Mouse (Mus musculus) midbrain, embryonic 14.5 days (tissue): ENCODE data around the gene Sp2. TPM values are rescaled to one million over a fixed set of nuclear protein-coding genes. Genes with fewer than 3 reads are reported as not detected.

Experiments used
- ATAC-seq: fragments of 200-750 bp; cut with Nextera tagmentation; 2 replicates; pipeline ENCODE4 v1.8.0; 2017; ENCODE audit warnings: moderate number of reproducible peaks, moderate library complexity; ENCODE audit not compliant: low FRiP score, low TSS enrichment
- DNase-seq: peaks from one replicate; pipeline ENCODE4 v3.0.0-alpha.2; 2015
- H3K27ac ChIP-seq: fragments of 300-500 bp; sonication (generic); replicated peaks from 2 replicates; pipeline ENCODE4 v1.5.1; 2014; ENCODE audit warnings: mild to moderate bottlenecking, low read depth, low read length, moderate library complexity
- H3K27me3 ChIP-seq: fragments of 300-500 bp; sonication (generic); 2 replicates; pipeline ENCODE4 v1.6.1; 2014; ENCODE audit warnings: low read length, control low read depth, mixed read lengths; ENCODE audit not compliant: control insufficient read depth, insufficient read depth
- H3K36me3 ChIP-seq: fragments of 300-500 bp; sonication (generic); 2 replicates; pipeline ENCODE4 v1.6.1; 2014; ENCODE audit warnings: low read length, control low read depth; ENCODE audit not compliant: control insufficient read depth, insufficient read depth
- H3K4me1 ChIP-seq: fragments of 300-500 bp; sonication (generic); 2 replicates; pipeline ENCODE4 v1.6.1; 2014; ENCODE audit warnings: mild to moderate bottlenecking, antibody characterized with exemption, low read length, control low read depth; ENCODE audit not compliant: control insufficient read depth, insufficient read depth
- H3K4me2 ChIP-seq: fragments of 300-500 bp; sonication (generic); 2 replicates; pipeline ENCODE4 v1.6.1; 2014; ENCODE audit warnings: mild to moderate bottlenecking, low read length, moderate library complexity
- H3K4me3 ChIP-seq: fragments of 300-500 bp; sonication (generic); replicated peaks from 2 replicates; pipeline ENCODE4 v1.5.1; 2014; ENCODE audit warnings: low read depth, low read length
- H3K9ac ChIP-seq: fragments of 300-500 bp; sonication (generic); replicated peaks from 2 replicates; pipeline ENCODE4 v1.6.1; 2014; ENCODE audit warnings: mild to moderate bottlenecking, low read length, moderate library complexity
- H3K9me3 ChIP-seq: fragments of 300-500 bp; sonication (generic); 2 replicates; pipeline ENCODE4 v1.6.1; 2016; ENCODE audit warnings: low read length, control low read depth, mixed read lengths; ENCODE audit not compliant: control insufficient read depth
- WGBS: fragments of 180-500 bp; shearing (Covaris S2); extraction: QIAGEN DNeasy Blood & Tissue Kit; methylation state at CpG from one replicate; pipeline ENCODE4 v1.1.7; 2014; 5-methylcytosine and 5-hydroxymethylcytosine counted together
- polyA plus RNA-seq: library from polyadenylated mRNA; unstranded; fragments of >200 nt; fragmentation: Nextera tagmentation; extraction: Ambion mirVana; gene quantifications from 2 replicates; pipeline ENCODE4 v1.2.1, GENCODE M21; 2014

Sp2 gene
- polyA plus RNA-seq, 1 experiment from 2014 or later = 17.2 TPM

DNA sequence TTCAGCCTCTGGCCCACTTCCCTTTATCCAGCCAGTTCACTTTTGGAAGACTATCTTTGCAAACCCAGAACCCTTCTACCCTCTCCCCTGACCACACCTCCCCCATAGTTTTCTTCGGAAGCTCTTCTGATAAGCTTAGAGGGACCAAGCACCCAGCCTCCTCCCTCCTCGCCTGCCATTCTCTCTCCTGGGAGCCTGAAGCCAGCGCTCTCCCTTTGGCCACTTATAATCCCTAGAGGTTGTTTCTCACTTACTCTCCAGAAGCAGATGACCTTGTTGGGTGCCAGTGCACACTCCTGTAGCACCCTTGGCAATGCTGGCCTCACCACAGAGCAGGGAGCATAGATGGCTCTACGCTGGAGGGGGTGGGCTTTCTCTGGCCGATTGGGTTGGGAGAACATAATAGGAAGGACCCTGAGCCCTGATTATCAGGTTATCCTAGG lies 13.5 kb downstream of the Sp2 start:
- no peaks in the 10 kb centered on the region for H3K9me3 ChIP-seq
- DNase-seq (no peak), ATAC-seq (no peak)
- no peak overlapping the region for H3K9ac ChIP-seq
- peaks cover 8% of the 10 kb centered on the region; the same call in 1 of the 2 replicates for H3K4me1 ChIP-seq
- no peaks in the 10 kb centered on the region for H3K36me3 ChIP-seq
- WGBS = 68% methylated on average over 5 of the region's 5 CpGs
- H3K4me3 ChIP-seq = no peak overlapping the region
- H3K27me3 ChIP-seq = no peaks in the 10 kb centered on the region
- no peak overlapping the region for H3K4me2 ChIP-seq
- no peak overlapping the region for H3K27ac ChIP-seq

DNA sequence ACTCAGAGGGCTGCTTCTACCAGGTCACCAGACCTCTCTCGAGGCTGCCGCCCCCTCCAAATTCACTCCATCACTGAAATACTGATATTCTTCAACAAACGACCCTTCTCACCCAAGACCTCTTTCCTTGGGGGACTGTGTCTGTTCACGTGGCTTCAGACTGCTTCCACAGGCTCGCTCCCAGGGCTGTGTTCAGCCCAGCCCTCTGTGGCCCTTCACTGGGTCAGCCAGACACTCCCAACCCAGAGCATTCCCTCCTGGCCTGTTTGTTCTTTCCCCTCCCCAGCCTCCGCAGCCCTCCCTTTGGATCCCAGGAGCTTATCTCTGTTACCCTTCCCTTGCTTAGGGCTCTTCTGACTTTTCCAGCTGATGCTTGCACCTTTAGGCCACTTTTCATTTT lies 14.3 kb downstream of the Sp2 start:
- peaks cover 5% of the 10 kb centered on the region; the same call in 1 of the 2 replicates for H3K4me1 ChIP-seq
- H3K27me3 ChIP-seq = no peaks in the 10 kb centered on the region
- no peak overlapping the region for H3K27ac ChIP-seq
- WGBS = 72% methylated on average over 6 of the region's 6 CpGs
- DNase-seq = no peak
- H3K4me2 ChIP-seq = no peak overlapping the region
- H3K9ac ChIP-seq = no peak overlapping the region
- no peaks in the 10 kb centered on the region for H3K9me3 ChIP-seq
- H3K4me3 ChIP-seq = no peak overlapping the region
- no peak for ATAC-seq
- H3K36me3 ChIP-seq = no peaks in the 10 kb centered on the region

DNA sequence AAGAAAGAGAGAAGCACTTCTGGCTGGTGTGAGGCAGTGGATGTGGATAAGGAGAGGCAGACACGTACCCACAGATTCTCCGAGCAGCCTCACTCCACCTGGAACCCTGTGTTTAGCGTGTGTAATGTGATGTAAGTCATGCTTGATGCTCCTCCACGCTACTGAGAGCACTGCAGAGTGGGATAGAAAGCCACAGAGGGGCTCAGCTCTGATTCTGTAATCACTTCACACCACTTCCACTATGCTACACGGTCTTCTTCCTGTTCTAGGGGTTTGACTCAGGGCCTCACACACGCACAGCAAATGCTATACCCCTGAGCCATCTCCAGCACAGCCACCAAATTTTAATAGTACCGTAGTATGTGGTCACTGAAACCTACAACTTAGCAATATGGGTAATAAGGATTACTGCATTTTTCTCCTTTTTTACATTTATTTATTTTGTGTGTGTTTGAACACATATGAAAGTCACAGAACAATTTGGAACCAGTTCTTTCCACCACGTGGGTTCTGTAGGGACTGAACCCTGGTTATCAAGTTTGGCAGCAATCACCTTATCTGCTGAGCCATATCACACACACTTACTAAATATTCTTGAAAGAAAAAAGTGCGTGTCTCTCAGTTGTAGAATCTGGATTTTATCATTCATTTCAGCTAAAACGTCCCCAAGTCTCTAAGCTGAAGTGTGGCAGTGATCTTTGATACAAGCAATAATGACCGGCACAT lies 15.1 kb downstream of the Sp2 start:
- peaks cover 4% of the 10 kb centered on the region; the same call in 1 of the 2 replicates for H3K36me3 ChIP-seq
- no peaks in the 10 kb centered on the region for H3K27me3 ChIP-seq
- H3K9ac ChIP-seq = no peak overlapping the region
- H3K9me3 ChIP-seq = no peaks in the 10 kb centered on the region
- H3K4me3 ChIP-seq = no peak overlapping the region
- no peak overlapping the region for H3K27ac ChIP-seq
- H3K4me1 ChIP-seq = peaks cover 5% of the 10 kb centered on the region; the same call in 1 of the 2 replicates
- H3K4me2 ChIP-seq = no peak overlapping the region
- WGBS = 90% methylated on average over 11 of the region's 11 CpGs
- ATAC-seq (no peak), DNase-seq (no peak)

DNA sequence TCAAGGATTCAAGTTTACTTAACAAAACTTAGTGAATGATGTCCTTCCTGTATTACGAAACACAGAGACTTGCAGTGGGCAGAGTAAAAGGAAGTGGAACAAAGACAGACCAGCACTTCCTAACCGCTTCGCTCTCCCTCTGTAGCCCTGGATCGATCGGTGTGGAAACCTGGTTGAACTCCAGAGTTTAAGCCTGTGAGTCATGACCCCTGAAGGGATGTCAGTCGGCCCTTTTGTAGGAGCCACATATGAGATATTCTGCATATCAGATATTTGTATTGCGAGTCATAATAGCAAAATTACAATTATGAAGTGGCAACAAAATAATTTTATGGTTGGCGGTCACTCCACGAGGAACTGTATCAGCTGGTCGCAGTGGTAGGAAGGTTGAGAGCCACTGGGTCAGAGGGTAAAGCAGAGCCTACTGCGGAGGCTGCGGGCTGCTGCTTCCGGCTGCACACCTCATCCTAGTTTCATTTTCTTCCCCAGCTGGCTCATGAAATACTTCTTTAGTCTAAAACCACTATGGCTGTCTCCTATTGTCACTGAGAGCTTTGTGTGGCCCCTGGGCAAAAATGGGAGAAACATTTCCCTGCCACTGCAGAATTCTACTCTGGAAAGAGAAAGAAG lies 15.7 kb downstream of the Sp2 start:
- Histone ChIP-seq H3K36me3 (peaks cover 11% of the 10 kb centered on the region; the same call in 1 of the 2 replicates), H3K27me3 (no peaks in the 10 kb centered on the region), H3K9ac (no peak overlapping the region), H3K4me2 (no peak overlapping the region), H3K27ac (no peak overlapping the region), H3K4me3 (no peak overlapping the region), H3K9me3 (no peaks in the 10 kb centered on the region), H3K4me1 (no peaks in the 10 kb centered on the region)
- WGBS = 95% methylated on average over 13 of the region's 13 CpGs
- DNase-seq (no peak), ATAC-seq (no peak)

DNA sequence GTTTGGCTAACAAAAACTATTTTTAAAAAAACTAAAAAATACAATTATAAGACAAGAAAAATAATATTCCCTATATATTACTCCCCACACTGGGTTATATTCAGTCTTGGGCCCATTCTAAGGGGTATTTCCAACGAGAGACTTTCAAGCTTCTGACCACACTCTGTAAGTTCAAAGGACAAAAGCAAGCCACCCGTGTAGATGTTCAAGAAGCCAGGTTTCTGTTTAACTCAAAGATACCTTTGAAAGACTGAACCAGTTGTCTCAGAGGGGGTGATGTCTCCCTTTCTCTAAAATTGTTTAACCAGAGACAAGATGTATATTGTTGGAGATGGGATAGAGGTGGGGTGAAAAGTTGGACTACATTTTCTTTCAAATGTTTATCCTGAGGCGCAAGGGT lies 16.6 kb downstream of the Sp2 start:
- Histone ChIP-seq H3K36me3 (peaks cover 20% of the 10 kb centered on the region), H3K9me3 (no peaks in the 10 kb centered on the region), H3K27me3 (no peaks in the 10 kb centered on the region), H3K27ac (no peak overlapping the region), H3K4me1 (no peaks in the 10 kb centered on the region), H3K4me2 (no peak overlapping the region), H3K4me3 (no peak overlapping the region), H3K9ac (no peak overlapping the region)
- 90% methylated on average over 3 of the region's 3 CpGs for WGBS
- ATAC-seq (no peak), DNase-seq (no peak)

DNA sequence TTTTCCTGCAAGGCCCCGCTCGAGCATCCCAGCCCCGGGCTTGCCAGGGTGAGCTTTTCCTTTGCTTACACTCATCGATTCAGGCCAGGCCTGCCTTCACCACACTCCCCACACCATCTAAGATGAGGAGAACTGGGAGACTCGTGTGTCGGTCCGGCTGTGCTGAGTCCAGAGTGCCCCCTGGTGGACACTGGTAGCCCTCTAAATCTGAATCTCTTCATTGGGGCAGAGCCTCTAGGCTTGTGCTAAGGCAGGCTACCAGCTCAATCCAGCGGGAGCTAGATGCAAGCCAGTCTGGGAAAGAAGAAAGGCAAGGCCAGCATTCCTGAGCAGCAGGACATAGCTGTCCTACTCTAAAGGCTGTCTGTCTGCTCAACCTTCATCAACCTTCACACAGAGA lies 19.2 kb downstream of the Sp2 start:
- Histone ChIP-seq H3K27ac (no peak overlapping the region), H3K4me2 (no peak overlapping the region), H3K4me3 (no peak overlapping the region), H3K9me3 (no peaks in the 10 kb centered on the region), H3K9ac (no peak overlapping the region), H3K4me1 (no peaks in the 10 kb centered on the region), H3K27me3 (no peaks in the 10 kb centered on the region), H3K36me3 (peaks cover 45% of the 10 kb centered on the region)
- peak; percentile 89 for DNase-seq
- 17% methylated on average over 8 of the region's 8 CpGs for WGBS
- no peak for ATAC-seq

DNA sequence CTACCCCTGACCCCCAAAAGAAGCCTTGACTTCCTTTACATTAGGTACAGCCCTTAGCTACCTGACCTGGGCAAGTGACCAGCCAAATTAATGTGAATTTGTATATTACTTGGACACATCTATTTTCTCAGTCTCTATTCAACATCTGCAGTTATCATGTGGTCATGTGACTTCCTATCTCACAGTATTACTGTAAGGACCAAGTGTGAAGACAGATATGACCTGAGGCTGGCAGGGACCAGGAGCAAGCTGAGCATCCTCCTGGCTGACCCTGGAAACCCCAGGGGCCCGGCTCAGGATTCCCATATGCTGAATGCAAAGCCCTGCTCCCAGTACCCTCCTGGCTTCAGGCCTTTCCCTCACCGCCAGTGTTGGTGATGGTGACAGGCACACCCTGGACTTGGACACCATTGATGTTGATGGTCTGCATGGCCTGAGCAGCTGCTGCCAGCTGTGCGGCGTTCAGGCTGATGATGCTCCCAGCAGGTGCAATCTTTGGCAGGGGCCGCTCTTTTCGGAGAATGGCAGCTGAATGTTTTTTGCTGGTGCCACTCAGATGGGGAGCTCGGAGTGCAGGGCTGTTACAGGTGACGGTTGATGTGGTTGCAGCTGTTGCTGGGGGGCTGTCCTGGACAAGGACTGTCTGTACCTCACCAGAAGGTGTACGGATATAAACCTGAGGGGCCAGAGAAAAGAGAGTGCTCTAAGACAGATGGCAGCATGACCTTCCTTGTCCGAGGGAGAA lies 25.5 kb downstream of the Sp2 start:
- Histone ChIP-seq H3K4me3 (no peak overlapping the region), H3K4me2 (no peak overlapping the region), H3K27ac (no peak overlapping the region), H3K27me3 (no peaks in the 10 kb centered on the region), H3K36me3 (peaks cover 92% of the 10 kb centered on the region), H3K9ac (no peak overlapping the region), H3K4me1 (no peaks in the 10 kb centered on the region), H3K9me3 (no peaks in the 10 kb centered on the region)
- no peak for ATAC-seq
- no peak for DNase-seq
- WGBS = 93% methylated on average over 10 of the region's 10 CpGs

DNA sequence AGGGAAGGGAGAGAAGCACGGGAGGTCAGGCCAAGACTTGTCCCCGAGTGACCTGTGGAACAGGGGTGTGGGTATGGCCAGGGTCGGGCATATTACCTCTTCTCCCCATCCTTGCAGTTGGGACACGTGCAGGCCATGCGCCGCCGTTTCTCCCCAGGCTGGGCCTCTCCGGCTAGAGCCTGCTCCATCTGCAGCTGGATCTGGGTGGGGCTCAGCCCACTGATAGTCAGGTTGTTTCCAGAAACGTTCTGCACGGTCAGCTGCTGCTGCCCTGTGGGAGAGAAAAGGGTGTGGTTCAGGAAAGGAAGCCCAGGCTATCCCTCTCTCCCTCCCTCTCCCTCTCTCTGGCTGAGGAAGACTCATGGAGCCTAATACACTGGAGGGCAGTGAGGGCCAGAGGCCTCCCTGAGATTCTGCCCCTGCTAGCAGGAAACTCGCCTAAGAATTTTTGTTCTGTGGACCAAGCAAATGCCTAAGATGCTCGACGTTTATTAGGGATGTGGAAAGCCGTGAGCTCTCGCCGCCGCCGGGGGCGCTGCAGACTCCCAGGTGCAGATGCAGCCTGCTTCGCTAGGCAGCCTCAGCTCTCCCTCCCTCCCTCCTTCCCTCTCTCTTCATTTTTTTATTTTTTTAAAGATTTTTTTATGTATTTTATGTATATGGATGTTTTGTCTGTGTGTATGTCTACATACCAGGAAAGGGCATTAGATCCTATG lies 26.6 kb downstream of the Sp2 start:
- Histone ChIP-seq H3K9me3 (no peaks in the 10 kb centered on the region), H3K36me3 (peaks cover 92% of the 10 kb centered on the region), H3K4me2 (no peak overlapping the region), H3K4me1 (no peaks in the 10 kb centered on the region), H3K27me3 (no peaks in the 10 kb centered on the region), H3K27ac (no peak overlapping the region), H3K9ac (no peak overlapping the region), H3K4me3 (no peak overlapping the region)
- peak; percentile 62 for DNase-seq
- no peak for ATAC-seq
- 63% methylated on average over 20 of the region's 20 CpGs for WGBS
